Mouse (Mus musculus) cerebellum, adult 18-20 months (tissue): ENCODE measurements around the gene Olfr608.
"Not testable (repeated sequence)": the region's sequence is repeated elsewhere in the genome, so short reads cannot be mapped to it uniquely, and the experiment has no call there.

Experiments
- DNase-seq, 2 experiments: peaks; one replicate each; pipeline ENCODE4 v3.0.0; 2021

The Olfr608 gene

DNA sequence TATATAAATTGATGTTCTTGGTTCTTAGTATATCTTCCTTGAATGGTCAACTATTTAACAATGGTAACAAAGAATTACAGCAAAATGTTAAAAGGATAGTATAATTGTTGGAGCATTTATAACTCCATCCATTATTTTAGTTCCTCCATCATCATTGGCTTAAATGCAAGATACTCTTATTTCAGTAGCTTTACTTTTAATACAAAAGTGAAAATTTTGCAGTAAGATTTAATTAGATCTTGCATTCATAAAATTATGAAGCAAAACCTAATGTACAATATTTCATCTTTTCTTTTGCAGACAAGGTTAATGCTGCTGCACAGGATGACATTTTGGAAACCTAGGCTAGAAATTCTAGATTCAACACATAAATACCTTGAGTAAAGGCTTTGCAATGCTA lies at the start of gene Olfr608:
Gene Olfr608 (plus strand): TSS at position 301 of the 400 bp plus-strand sequence.
- DNase-seq: no peak

DNA sequence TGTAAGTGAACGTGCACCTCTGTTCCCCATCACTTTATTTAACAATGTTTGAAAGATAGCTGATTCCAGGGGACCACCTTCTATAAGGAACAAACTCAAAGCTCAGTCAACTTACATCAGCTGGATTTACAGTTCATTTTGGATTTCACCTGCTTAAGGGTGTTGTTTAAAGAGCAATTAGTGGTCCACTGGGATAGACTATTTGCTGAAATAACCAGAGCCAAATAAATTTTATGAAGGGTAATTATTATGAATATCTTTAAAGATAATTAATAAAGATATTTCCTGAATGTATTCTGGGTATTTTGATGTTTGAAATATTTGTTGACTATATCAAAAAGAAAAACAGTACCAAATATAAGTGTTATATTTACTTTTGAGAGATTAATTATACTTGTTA lies 24.3 kb upstream of the Olfr608 start, which contains the start of gene Olfr605:
Gene Olfr605 (minus strand): TSS at position 101 of the 400 bp plus-strand sequence.
- no peak for DNase-seq

DNA sequence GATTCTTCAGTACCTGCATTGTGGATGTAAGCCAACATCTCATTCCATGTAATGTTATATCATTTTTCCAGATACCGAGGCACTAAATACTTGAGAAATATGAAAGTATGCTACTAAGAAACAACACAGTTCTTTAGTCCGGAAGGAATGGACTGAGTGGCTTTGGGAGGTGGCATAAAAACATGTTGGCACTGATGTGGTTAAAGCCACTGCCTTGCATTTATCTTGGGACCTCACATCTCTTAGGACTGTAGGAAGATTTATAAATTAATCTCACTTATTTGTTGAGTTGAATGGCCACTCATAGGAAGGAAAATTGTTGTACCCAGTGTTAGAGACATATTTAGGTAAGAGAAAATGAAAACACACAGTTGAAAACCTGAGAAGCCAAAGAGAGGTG lies 20.9 kb upstream of the Olfr608 start, which contains the start of gene Olfr606:
Gene Olfr606 (plus strand): TSS at position 301 of the 400 bp plus-strand sequence.
- DNase-seq: no peak

DNA sequence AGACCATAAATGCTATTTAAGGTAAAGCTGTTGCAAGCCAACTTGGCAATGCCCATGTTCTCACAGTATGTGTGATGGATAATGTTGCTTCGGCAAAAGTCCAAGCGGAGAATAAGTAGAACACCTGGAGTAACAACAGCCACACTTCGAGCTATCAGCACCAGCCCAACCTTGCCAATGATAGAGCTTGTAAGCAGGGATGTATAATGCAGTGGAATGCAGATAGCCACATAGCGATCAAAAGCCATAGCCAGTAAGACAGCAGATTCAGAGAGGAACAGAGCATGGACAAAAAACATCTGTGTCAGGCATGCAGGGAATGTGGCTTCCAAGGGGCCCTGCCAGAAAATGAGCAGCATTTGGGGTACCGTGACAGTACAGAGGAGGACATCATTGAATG lies 9.1 kb upstream of the Olfr608 start:
- no peak for DNase-seq

DNA sequence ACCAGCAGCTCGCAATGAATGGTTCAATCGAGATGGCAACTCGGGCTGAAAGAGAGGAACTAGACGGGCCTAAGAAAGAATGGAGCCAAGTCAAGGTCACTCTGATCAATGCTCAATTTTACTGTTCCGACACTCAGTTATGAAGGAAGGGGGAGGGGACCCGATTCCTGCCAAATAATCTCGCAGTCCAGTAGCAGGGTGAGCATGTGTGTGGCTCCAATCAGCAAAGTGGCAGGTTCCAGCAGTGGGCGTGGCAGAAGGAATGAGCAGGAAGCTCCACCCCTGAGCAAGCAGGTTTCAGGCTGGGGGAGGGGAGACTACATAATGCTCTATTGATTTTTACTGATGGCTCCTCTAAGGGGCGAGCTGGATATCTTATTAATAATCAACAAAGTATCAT lies 7.4 kb downstream of the Olfr608 start:
- not testable (repeated sequence) for DNase-seq

DNA sequence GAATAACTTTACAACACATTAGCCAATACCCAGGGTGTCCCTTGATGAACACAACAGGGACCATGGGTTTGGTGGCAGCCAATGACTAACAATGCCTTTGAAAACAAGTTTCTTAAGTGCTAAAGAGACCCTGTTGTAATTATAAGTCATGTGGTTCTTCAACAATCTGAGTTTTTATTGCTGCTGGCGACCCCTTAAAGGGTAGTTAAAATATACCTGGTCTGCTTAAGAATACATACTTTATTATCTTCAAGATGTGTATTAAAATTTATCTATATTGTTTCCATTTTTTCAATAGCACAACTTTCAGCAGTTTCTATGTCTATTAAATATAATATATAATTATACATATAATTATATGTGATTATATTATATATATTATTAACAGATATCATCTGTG lies 28.3 kb downstream of the Olfr608 start, which contains the start of gene Olfr609:
Gene Olfr609 (minus strand): TSS at position 101 of the 400 bp plus-strand sequence.
- DNase-seq: no peak

DNA sequence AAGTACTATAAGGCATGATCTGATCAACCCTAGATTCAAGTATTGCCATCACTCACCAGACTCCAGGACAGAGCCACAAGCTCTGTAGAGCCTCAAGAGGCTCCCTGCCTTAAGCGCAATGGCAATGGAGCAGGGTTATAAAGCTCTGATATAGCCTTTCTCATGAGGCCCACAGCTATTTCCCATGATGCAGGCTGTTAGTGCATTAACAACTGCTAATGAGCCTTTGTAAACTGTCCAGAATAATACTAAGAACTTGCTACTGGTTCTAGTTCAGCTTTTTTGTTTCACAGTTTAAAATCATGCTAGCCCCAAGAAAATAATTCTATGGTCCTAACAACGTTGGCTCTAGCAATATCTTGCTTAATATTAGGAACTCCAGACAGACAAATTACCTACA lies 42.3 kb downstream of the Olfr608 start, which contains the start of gene Olfr610:
Gene Olfr610 (minus strand): TSS at position 101 of the 400 bp plus-strand sequence.
- no peak for DNase-seq

DNA sequence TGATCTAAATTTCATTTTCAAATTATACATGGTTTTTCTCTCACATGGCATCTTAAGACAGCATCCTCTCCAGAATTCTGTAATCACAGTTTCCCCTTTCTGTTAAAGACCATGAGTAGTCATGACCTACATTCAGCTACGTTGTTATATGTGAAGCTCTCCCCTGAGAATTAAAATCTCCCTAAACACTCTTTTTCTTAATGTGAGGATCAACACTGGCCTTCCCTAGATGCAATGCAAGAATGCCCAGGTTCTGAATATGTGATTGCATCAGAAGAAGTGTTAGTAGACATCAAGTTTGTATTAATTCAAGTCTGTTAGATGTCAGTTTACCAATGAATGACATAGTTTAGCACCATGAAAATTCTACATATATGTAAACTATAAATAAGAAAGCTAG lies 51.1 kb downstream of the Olfr608 start, which contains the start of gene Olfr611:
Gene Olfr611 (minus strand): TSS at position 101 of the 400 bp plus-strand sequence.
- not testable (repeated sequence) for DNase-seq
